Mouse (Mus musculus): Measurements from ENCODE around the gene A3galt2. TPM values are rescaled to one million over a fixed set of nuclear protein-coding genes. Genes with fewer than 3 reads are reported as not detected.

A3galt2 gene
- total RNA-seq, 1 experiment from 2014 or later, result not detected

DNA sequence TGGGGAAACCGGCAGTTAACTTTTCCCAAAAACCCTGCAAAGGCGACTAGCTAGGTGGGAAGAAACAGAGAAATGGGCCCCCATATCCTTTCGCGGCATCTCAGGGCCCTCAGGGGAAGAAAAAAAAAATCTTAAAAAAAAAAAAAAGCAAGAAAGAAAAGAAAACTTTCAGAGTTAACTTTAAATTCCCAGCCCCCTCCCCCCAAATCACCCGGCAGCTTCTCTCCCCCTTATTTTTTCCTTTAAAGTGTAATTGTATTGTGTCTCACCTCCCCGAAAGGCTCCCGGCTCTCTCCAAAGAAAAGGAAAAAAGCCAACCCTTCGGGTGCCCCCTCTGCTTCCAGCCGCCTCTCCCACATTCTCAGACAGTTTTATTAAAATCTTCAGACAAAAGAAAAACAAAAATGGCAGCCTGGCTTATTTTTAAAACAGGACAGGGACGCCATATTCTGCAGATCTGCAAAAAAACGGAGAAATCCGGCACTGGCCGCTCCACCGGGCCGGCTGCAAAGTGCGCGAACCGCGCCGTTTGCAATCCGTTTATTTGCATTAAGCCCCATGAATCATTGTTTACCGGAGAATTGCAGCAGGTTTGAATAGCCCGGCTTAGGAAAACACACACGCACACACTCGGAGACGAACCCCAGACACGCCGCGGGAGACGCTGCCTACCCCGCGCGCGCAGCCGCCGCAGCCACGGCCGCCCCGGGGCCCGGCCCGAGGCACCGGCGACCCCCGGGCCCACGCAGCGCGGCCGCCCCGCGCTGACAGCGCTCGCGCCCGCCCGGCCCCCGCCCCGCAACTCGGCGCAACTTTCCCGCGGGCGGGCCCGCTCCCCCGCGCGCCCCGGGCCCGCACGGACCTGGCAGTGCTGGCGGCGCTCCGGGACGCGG is 50.2 kb downstream of the A3galt2 start:
- ATAC-seq (replicated peaks in 1 of 2; ENCODE audit: insufficient read depth in 1 of 2, low FRiP score in 2 of 2, low TSS enrichment in 1 of 2, low read depth in 1 of 2, poor library complexity in 2 of 2, severe bottlenecking in 2 of 2), result no peak

- ATAC-seq (replicated peaks in 1 of 2; ENCODE audit: insufficient read depth in 1 of 2, low FRiP score in 2 of 2, low TSS enrichment in 1 of 2, low read depth in 1 of 2, poor library complexity in 2 of 2, severe bottlenecking in 2 of 2), result 0 out of 4 replicates have a peak, but pooled peaks of 1 of the 2 experiments have one; percentile 27
Observed at GRCm38 (mm10) chr4:128806043-128806826, 51.1 kb downstream of the A3galt2 start, which contains the start of gene Zfp362. Gene Zfp362 (minus strand): TSS chr4:128806045.

DNA sequence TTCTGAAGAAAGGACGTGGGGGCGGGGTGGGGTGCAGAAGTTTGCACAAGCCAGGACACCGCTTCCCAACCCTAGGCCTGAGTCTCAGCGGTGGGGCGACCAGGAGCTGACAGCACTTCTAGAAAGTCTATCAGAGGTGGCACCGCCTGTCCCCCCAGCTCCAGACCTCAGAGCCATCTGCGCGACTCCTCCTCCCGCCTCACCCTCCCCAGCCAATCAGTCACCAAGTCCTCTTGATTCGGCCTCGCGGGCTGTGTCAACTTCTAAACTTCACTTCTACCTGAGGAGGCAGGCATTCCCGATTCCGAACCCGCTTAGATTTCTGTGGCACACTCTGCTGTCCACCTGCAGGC is 51.6 kb downstream of the A3galt2 start:
- ATAC-seq (replicated peaks in 1 of 2; ENCODE audit: insufficient read depth in 1 of 2, low FRiP score in 2 of 2, low TSS enrichment in 1 of 2, low read depth in 1 of 2, poor library complexity in 2 of 2, severe bottlenecking in 2 of 2), result peak; percentile 65 to 74

DNA sequence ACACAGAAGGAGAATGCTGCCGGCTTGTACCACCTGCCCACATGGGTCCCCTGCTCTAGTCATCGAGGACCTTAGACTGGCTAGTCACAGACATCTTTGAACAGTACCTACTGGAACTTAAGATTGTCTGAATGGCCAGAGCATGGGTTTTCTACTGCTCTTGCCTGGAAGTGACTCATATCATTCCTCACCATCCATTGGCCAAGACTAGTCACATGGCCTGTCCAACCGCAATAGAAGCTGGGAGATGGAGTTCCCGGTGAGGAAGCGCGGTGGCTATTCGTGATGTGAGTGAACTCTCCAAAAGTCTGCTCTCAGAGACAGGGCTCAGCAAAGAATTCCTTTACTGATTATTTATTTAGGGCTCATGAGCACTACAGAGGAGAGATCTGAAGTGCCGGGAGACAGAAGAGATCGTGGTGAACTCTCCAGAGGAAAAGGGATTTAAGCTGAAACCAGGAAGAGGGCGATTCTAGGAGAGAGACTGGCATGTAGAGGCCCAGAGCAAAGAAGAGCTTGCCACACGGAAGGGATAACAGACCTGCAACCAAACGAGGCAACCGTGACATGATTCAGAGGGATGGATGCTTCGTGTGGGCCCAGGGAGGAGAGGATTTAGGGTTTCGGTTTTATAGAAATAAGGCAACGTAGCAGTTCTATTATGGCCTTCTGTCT is 56.4 kb downstream of the A3galt2 start:
- ATAC-seq (replicated peaks in 1 of 2; ENCODE audit: insufficient read depth in 1 of 2, low FRiP score in 2 of 2, low TSS enrichment in 1 of 2, low read depth in 1 of 2, poor library complexity in 2 of 2, severe bottlenecking in 2 of 2), result peak; percentile 95 to 96

DNA sequence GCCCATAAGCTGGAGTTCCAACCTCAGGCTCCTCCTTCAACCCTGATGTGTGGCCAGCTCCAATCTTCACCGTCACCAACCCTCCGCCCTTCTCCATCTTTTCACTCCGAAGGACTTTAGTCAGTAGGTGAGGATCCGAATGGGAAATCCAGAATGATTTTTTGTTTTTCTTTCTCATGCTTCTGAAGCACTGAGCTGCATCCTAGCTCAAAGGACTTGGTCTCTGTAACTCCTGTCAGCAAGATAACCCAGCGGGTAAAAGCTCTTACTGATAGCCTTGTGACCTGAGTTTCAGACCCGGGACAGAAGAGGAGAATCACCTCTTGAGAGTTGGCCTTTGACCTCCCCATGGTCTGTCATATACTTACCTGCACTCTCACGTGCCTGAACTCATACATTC is 61.8 kb downstream of the A3galt2 start:
- no peak for ATAC-seq (replicated peaks in 1 of 2; ENCODE audit: insufficient read depth in 1 of 2, low FRiP score in 2 of 2, low TSS enrichment in 1 of 2, low read depth in 1 of 2, poor library complexity in 2 of 2, severe bottlenecking in 2 of 2)

Other genes with a start within 250 kb of the A3galt2 start
- 3.7 and 4.7 TPM in 2 replicates for gene Zscan20, start 145.3 kb upstream of the A3galt2 start, total RNA-seq (2017)
- 0.25 and 1.4 TPM in 2 replicates for gene Tlr12, start 136.7 kb upstream of the A3galt2 start, total RNA-seq (2017)
- gene Phc2, start 100.7 kb upstream of the A3galt2 start, total RNA-seq (2017), result 15.8 and 18.8 TPM in 2 replicates
- 7.8 and 8.5 TPM in 2 replicates for gene Zfp362, start 50.7 kb downstream of the A3galt2 start, total RNA-seq (2017)
- gene Trim62, start 128.2 kb downstream of the A3galt2 start, total RNA-seq (2017), result 1.2 and 1.4 TPM in 2 replicates
- 2.8 and 16.9 TPM in 2 replicates for gene Azin2, start 207.1 kb downstream of the A3galt2 start, total RNA-seq (2017)
- 129 and 145 TPM in 2 replicates for gene Ak2, start 236.6 kb downstream of the A3galt2 start, total RNA-seq (2017)